ENCODE assay signal across 8 mouse cellular contexts in the genomic region with DNA sequence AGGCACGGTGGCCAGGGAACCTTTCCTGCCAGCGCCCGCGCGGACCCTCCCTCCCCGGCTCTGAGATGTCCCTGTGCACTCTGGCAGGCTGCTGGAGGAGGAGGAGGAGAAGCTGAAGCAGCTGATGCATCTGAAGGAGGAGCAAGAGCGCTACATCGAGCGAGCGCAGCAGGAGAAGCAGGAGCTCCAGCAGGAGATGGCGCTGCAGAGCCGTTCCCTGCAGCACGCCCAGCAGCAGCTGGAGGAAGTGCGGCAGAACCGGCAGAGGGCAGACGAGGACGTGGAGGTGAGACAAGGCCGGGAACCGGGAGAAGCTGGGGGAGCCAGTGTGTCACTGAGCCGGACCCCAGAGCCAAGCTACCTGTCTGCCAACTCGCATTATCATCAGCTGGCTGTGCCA. TPM values are rescaled to one million over a fixed set of nuclear protein-coding genes. Genes with fewer than 3 reads are reported as not detected.
DNase-seq lines count a peak whose midpoint lies in the region; ATAC-seq and TF ChIP-seq lines count a peak whose summit lies in the region.

No protein-coding gene starts in this region.

- H3K9ac ChIP-seq in heart, embryonic 13.5 days, result peak overlapping the region; percentile 77
- H3K9ac ChIP-seq in kidney, postnatal 0 days (ENCODE audit: low read depth, low read length), result 0 out of 2 replicates have a peak overlapping the region, but pooled peaks have one; percentile 44
- no peak overlapping the region for H3K9ac ChIP-seq in liver, adult 2 months (ENCODE audit: low read depth, low read length)

- peak overlapping the region; percentile 73 for H3K4me2 ChIP-seq in heart, embryonic 13.5 days
- peak overlapping the region; percentile 58 for H3K4me2 ChIP-seq in kidney, postnatal 0 days (ENCODE audit: low read length)

- DNase-seq in 416B (ENCODE audit: low read depth), result peak; percentile 54
- DNase-seq in kidney, postnatal 0 days (ENCODE audit: low spot score), result peak; percentile 97
- DNase-seq in liver, adult 2 months (ENCODE audit: extremely low read depth, low read depth, low spot score), result peak; percentile 89
- DNase-seq in naive thymus-derived CD4-positive, alpha-beta T cell, adult 2 months (ENCODE audit: low read depth), result peak; percentile 92
- peak; percentile 85 for DNase-seq in splenic B cell, adult 2 months (ENCODE audit: low read depth, low spot score)

- no peaks in the 10 kb centered on the region for H3K36me3 ChIP-seq in heart, embryonic 13.5 days
- no peaks in the 10 kb centered on the region for H3K36me3 ChIP-seq in kidney, postnatal 0 days (ENCODE audit: insufficient read depth, low read length)
- H3K36me3 ChIP-seq in liver, adult 2 months (ENCODE audit: control insufficient read depth, insufficient read depth, low read length), result no peaks in the 10 kb centered on the region
- H3K36me3 ChIP-seq in splenic B cell, adult 2 months (ENCODE audit: control insufficient read depth, insufficient read depth, low read length, poor library complexity, severe bottlenecking), result peaks cover 10% of the 10 kb centered on the region

- no peak overlapping the region for H3K4me3 ChIP-seq in bone marrow macrophage, adult 2 months (ENCODE audit: insufficient read depth, low read length)
- peak overlapping the region; percentile 42 for H3K4me3 ChIP-seq in heart, embryonic 13.5 days
- H3K4me3 ChIP-seq in kidney, postnatal 0 days (replicated peaks; ENCODE audit: low read depth, low read length), result peak overlapping the region; percentile 24; the same call in 1 of the 2 replicates
- H3K4me3 ChIP-seq in liver, adult 2 months (ENCODE audit: insufficient read depth, low read depth, low read length), result no peak overlapping the region; the same call in 1 of the 2 replicates

- no peak for TF ChIP-seq POLR2A in bone marrow macrophage, adult 2 months (IDR thresholded peaks at IDR 0.05; ENCODE audit: borderline replicate concordance, low read depth, low read length)
- no peak for TF ChIP-seq POLR2A in liver, adult 2 months (IDR thresholded peaks at IDR 0.05; ENCODE audit: extremely low read depth, insufficient read depth, low read length)

- no peaks in the 10 kb centered on the region for H3K9me3 ChIP-seq in heart, embryonic 13.5 days
- no peaks in the 10 kb centered on the region for H3K9me3 ChIP-seq in kidney, postnatal 0 days (replicated peaks; ENCODE audit: low read length)

- H3K79me2 ChIP-seq in liver, adult 2 months (ENCODE audit: control insufficient read depth, insufficient read depth, low read length), result no peaks in the 10 kb centered on the region

- TF ChIP-seq CTCF in bone marrow macrophage, adult 2 months (IDR thresholded peaks at IDR 0.05; ENCODE audit: low read depth, low read length), result peak; percentile 87
- peak; percentile 100 for TF ChIP-seq CTCF in kidney, postnatal 0 days (IDR thresholded peaks at IDR 0.05; ENCODE audit: low read depth)
- peak; percentile 100 for TF ChIP-seq CTCF in liver, adult 2 months (IDR thresholded peaks at IDR 0.05; ENCODE audit: low read depth, low read length)

- peak; percentile 71 for ATAC-seq in erythroid progenitor cell, adult 5-6 weeks (replicated peaks; ENCODE audit: low FRiP score, poor library complexity, severe bottlenecking)
- no peak for ATAC-seq in heart, embryonic 13.5 days (ENCODE audit: extremely low read depth, insufficient number of reproducible peaks, low FRiP score, low TSS enrichment)
- ATAC-seq in kidney, postnatal 0 days (replicated peaks; ENCODE audit: low FRiP score, low read depth), result 0 out of 2 replicates have a peak, but pooled peaks have one; percentile 19

- no peak overlapping the region for H3K27ac ChIP-seq in bone marrow macrophage, adult 2 months (ENCODE audit: insufficient read depth, low read depth, low read length)
- no peak overlapping the region for H3K27ac ChIP-seq in heart, embryonic 13.5 days (replicated peaks)
- no peak overlapping the region for H3K27ac ChIP-seq in kidney, postnatal 0 days
- H3K27ac ChIP-seq in liver, adult 2 months (replicated peaks; ENCODE audit: insufficient read depth, low read depth, low read length), result no peak overlapping the region

- peaks cover 18% of the 10 kb centered on the region for H3K27me3 ChIP-seq in heart, embryonic 13.5 days (replicated peaks)
- H3K27me3 ChIP-seq in kidney, postnatal 0 days (ENCODE audit: insufficient read depth, low read length), result no peaks in the 10 kb centered on the region
- H3K27me3 ChIP-seq in liver, adult 2 months (ENCODE audit: control insufficient read depth, insufficient read depth, low read length), result no peaks in the 10 kb centered on the region
- H3K27me3 ChIP-seq in splenic B cell, adult 2 months (ENCODE audit: control insufficient read depth, insufficient read depth, low read length, poor library complexity, severe bottlenecking), result no peaks in the 10 kb centered on the region

- WGBS in heart, embryonic 13.5 days, result 5% methylated on average over 21 of the region's 21 CpGs
- 3% methylated on average over 21 of the region's 21 CpGs for WGBS in kidney, postnatal 0 days
- 1% methylated on average over 20 of the region's 21 CpGs for WGBS in liver, adult 2 months

- peaks cover 4% of the 10 kb centered on the region; the same call in 1 of the 2 replicates for H3K4me1 ChIP-seq in bone marrow macrophage, adult 2 months (ENCODE audit: control insufficient read depth, insufficient read depth, low read length)
- H3K4me1 ChIP-seq in heart, embryonic 13.5 days, result peaks cover 25% of the 10 kb centered on the region
- peaks cover 4% of the 10 kb centered on the region; the same call in 1 of the 2 replicates for H3K4me1 ChIP-seq in kidney, postnatal 0 days (replicated peaks; ENCODE audit: insufficient read depth, low read length)
- no peaks in the 10 kb centered on the region for H3K4me1 ChIP-seq in liver, adult 2 months (ENCODE audit: control insufficient read depth, insufficient read depth, low read length)

RNA-seq across cellular contexts. Expression of a gene that starts 6.5 kb away (rescaled TPM):
- polyA plus RNA-seq in bone marrow macrophage, adult 2 months (2012; ENCODE audit: insufficient read depth, insufficient read length, missing spikeins), result 29.5 and 30.6 TPM in 2 replicates
- total RNA-seq in erythroid progenitor cell, adult 5-6 weeks (2015; ENCODE audit: low replicate concordance), result 2.9 and 4.0 TPM in 2 replicates
- total RNA-seq in erythroid progenitor cell, adult 5-6 weeks (2017; ENCODE audit: low replicate concordance), result 1.7 TPM in 1 of 2 replicates, not detected in the other
- 1.1 and 1.5 TPM in 2 replicates for polyA plus RNA-seq in heart, embryonic 13.5 days (2015; fragmentation: Nextera tagmentation; extraction: Ambion mirVana)
- polyA plus RNA-seq in kidney, postnatal 0 days (2015; fragmentation: Nextera tagmentation; extraction: Ambion mirVana), result 1.8 and 2.0 TPM in 2 replicates
- 3.0 and 3.2 TPM in 2 replicates for total RNA-seq in liver, adult 2 months (2014; rRNA removed)
- polyA plus RNA-seq in liver, adult 2 months (2012; rRNA removed), result 9.7 and 13.7 TPM in 2 replicates

RNA-seq across cellular contexts. Expression of a gene that starts 18.4 kb away (rescaled TPM):
- polyA plus RNA-seq in bone marrow macrophage, adult 2 months (2012; ENCODE audit: insufficient read depth, insufficient read length, missing spikeins), result 41.4 and 44.7 TPM in 2 replicates
- total RNA-seq in erythroid progenitor cell, adult 5-6 weeks (2015; ENCODE audit: low replicate concordance), result 5.8 and 13.8 TPM in 2 replicates
- total RNA-seq in erythroid progenitor cell, adult 5-6 weeks (2017; ENCODE audit: low replicate concordance), result 17.2 and 17.8 TPM in 2 replicates
- 3.0 and 3.3 TPM in 2 replicates for polyA plus RNA-seq in heart, embryonic 13.5 days (2015; fragmentation: Nextera tagmentation; extraction: Ambion mirVana)
- polyA plus RNA-seq in kidney, postnatal 0 days (2015; fragmentation: Nextera tagmentation; extraction: Ambion mirVana), result 8.6 and 9.2 TPM in 2 replicates
- total RNA-seq in liver, adult 2 months (2014; rRNA removed), result 0.28 and 0.67 TPM in 2 replicates
- 0.31 and 1.0 TPM in 2 replicates for polyA plus RNA-seq in liver, adult 2 months (2012; rRNA removed)

RNA-seq across cellular contexts. Expression of a gene that starts 49.1 kb away (rescaled TPM):
- polyA plus RNA-seq in bone marrow macrophage, adult 2 months (2012; ENCODE audit: insufficient read depth, insufficient read length, missing spikeins), result 7.7 and 12.0 TPM in 2 replicates
- 5.8 TPM in 1 of 2 replicates, not detected in the other for total RNA-seq in erythroid progenitor cell, adult 5-6 weeks (2015; ENCODE audit: low replicate concordance)
- 1.4 and 7.9 TPM in 2 replicates for total RNA-seq in erythroid progenitor cell, adult 5-6 weeks (2017; ENCODE audit: low replicate concordance)
- polyA plus RNA-seq in heart, embryonic 13.5 days (2015; fragmentation: Nextera tagmentation; extraction: Ambion mirVana), result 24.2 and 25.7 TPM in 2 replicates
- 30.4 and 32.4 TPM in 2 replicates for polyA plus RNA-seq in kidney, postnatal 0 days (2015; fragmentation: Nextera tagmentation; extraction: Ambion mirVana)
- total RNA-seq in liver, adult 2 months (2014; rRNA removed), result 10.4 and 13.2 TPM in 2 replicates
- 27.8 and 33.6 TPM in 2 replicates for polyA plus RNA-seq in liver, adult 2 months (2012; rRNA removed)

Comparison
In these comparisons a context has a peak if more than half of its experiments do, and no peak if none do; other contexts are left out.
1. H3K4me3 ChIP-seq: peak in heart, embryonic 13.5 days (single experiment) and kidney, postnatal 0 days (single experiment); none in bone marrow macrophage, adult 2 months (single experiment) and liver, adult 2 months (single experiment).
2. Peak in every context shown above with its lines, with median percentiles within 50 percentile points of each other: DNase-seq and CTCF ChIP-seq.